Mouse (Mus musculus) retina, postnatal 7 days (tissue): ENCODE data around the gene S1pr4.

Experiments
- DNase-seq: peaks from one replicate; pipeline ENCODE4 v3.0.0-alpha.2; 2012; ENCODE audit warnings: low read depth, low spot score

Gene S1pr4

DNA sequence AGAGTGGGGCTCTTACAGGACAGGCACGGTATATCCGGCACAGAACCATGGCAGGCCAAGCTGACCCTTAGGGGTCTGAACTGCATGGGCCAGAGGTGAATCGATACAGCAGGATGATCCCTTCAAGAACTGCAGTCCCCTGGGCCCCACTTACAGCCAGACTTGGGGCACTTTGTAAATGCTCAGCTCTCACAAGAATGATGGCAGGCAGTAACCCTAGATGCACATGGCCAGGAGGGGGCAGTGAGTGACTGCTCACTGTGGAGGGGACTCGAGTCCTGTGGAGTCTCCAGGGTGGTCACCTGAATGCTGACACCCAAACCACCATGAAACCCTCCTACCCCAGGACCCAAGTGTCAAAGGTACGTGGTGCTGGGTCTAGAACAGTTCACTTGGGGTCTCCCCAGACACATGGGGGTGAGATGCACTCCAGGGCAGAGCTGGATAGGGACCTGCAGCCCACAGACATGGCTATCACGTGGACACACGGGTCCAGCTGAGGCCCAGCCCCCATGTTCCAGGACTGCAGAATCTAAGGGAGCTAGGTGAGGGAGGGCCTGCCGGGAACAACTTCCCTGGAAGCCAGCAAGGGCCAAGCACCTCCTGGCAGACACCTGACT, 6.2 kb downstream of the S1pr4 start:
- DNase-seq: no peak

DNA sequence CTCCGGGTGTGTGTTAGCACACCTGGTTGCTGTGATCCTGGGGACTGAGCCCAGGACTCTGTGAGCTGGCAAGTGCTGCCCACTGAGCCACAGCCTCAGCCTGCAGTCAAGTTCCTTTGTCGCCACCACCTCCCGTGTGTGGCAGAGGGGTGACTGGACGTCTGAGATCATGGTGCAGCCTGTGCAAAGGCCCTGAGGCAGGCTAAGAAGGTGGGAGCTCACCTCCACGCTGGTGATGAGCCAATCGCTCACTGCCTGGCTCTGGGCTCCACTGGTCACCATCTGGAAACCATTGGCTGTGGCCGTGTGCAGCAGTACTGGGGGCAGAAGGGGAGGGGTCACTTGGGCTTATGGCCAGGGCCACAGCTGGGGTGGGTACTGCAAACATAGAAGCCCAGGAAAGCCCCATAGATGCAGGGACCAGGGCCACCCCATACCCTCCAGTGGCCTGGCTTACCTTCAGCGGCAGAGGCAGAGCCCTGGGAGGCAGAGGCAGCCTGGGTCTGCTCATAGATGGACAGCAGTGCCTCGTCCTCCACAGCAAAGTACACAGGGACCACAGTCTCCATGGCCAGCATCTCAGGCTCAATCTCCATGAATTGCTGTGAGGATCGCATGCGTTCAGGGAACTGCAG, 7.2 kb downstream of the S1pr4 start:
- DNase-seq: no peak

DNA sequence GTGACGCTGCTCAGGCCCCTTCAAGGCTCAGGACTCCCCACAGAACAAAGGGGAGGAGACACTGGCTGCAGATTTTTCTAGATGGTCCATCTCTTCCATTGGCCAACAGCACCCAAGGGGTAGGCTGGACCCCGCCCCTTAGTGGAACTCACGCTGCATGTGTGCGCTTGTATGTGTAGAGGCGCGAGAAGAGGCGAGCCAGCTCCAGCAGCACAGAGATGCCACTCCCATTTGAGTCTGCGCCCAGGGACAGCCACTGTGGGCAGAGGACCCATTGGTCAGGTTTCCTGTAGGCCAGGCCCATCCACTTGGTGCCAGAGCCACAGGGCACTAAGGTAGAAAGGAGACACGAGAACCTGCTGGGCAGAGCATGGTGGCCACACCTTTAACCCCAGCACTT, 8.9 kb downstream of the S1pr4 start:
- no peak for DNase-seq

DNA sequence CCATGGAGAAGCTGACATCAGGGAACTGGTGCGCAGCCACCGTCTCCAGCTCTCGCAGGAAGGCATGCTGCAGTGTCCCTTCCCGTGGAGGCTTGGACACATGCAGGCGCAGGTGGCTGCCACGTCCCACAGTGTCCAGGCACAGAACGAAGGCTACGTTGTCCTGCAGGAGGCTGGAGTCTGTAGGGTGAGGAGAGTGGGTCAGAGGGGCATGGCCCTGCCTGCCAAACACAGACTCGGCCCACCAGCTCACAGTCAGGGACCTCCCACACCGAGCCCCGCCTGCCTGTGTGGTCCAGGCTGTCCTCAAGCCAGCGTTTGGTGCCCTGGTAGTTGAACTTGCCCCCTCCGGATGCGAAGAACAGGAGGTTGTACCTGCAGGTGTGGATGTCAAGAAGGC, 10.0 kb downstream of the S1pr4 start:
- DNase-seq: no peak

DNA sequence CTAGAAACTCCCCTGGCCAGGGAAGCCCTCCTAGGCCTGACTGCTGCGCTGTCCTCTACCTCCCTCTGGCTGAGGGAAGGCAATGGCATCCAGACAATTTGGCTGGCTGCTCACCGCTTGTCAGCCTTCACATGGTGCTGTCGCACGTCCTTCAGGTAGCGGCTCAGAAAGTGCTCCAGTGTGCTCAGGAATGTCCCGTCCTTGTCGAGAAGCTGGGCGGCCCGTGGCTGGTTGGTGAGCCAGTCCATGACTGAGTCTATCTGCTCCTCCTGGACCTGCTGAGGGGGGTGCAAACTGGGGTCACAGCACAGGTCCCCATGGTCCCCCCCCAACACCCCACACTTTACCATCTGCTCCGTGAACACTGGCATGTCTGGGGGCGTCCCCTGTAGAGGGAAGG, 11.9 kb downstream of the S1pr4 start:
- DNase-seq: no peak

DNA sequence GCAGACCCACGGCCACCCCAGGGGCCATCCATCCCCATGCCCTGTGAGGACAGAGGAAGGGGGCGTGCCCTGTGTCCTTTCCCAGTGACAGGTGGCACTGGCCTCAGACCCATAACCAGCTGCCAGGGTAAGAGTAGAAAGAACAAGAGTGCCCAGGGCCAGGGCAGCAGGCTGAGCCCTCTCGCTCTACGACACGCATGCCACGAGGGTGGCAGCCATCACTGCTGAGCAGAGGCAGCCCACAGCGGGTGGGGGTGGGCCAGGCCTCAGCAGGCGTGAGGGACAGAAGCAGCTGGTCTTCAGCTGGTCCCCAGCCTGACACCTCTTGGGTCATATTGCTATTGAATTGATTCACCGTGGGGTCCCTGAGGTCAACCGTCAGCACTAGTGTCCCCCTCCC, 13.4 kb downstream of the S1pr4 start:
- no peak for DNase-seq

DNA sequence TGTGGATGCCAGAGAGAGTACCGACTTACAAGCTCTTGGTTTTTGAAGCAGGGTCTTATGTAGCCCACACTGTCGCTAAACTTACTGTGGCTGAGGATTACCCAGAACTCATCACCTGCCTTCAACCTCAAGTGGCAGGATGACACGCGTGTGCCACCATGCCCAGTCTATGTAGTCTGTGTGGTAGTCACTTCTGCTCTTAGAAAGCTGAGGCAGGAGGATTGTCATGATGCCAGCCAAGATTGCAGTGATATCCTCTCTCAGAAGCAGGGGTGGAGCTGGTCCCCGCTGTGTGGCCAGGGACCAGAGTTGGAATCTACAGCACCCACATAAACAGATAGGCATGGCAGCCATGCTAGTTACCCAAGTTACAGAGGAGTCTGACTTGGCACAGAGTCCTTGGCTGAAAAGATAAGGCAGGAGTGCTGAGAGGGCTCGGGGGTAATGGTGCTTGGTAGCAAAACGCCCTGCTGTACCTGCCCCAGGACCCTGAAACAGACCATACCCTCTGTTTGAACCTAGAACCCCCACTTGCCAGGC, 14.4 kb downstream of the S1pr4 start:
- no peak for DNase-seq

DNA sequence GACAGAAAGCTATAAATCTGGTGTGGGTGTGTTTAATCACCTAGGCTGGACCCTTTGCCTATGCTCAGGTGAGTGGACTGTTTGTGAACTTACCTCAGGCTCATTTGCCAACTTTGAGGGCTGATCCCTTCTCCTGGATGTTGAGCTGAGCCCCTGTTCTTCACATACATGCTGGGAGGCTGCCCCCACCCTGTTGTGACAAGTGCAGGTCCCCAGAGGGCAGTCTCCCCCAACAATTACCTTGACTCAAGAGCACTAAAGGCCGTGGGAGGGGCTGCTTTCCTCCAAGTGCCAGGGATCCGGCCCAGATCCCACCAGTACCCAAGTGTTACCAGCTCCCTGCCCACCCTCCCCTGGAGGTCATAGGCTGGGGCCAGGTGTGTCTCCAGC, 14.9 kb downstream of the S1pr4 start:
- no peak for DNase-seq

DNA sequence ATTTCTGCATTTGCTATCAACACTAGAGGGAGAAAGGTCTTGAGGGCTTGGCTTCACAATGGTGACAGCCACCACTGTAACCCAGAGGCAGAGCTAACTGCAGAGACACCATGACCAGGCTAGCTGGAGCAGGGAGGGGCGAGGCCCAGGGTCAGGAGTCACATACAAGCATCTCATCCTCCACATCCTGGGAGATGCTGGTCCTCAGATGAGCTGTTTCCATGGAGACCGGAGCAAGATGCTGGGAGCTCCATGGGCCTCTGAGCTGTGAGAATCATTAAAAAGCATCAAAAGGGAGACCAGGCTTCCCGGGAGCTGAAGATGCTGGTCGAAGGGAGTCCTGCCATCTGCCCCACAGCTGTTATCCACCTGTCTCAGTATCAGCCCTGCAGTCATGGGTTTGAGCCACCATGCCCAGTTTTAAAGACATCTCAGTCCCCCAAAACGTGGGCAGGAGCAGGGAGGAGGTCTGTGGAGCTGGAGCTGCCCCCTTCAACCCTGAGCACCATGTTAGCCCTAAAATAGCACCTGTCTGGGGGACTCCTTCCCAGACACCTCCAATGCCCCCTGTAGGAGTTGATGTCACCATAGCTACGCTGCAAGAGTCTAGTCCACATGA, 15.4 kb downstream of the S1pr4 start:
- no peak for DNase-seq

DNA sequence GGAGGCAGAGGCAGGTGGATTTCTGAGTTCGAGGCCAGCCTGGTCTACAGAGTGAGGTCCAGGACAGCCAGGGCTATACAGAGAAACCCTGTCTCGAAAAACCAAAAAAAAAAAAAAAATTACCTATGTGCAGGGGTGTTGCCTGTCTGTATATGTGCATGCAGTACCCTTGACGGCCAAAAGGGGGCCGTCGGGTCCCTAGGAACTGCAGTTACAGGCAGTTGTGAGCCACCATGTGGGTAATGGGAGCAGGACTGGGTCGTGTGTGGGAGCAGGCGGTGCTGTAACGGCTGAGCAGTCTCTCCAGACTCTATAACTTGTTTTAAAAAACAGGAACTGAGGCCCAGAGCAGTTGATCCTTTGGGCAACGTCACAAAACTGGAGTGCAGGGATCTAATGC, 15.9 kb downstream of the S1pr4 start:
- DNase-seq: no peak

DNA sequence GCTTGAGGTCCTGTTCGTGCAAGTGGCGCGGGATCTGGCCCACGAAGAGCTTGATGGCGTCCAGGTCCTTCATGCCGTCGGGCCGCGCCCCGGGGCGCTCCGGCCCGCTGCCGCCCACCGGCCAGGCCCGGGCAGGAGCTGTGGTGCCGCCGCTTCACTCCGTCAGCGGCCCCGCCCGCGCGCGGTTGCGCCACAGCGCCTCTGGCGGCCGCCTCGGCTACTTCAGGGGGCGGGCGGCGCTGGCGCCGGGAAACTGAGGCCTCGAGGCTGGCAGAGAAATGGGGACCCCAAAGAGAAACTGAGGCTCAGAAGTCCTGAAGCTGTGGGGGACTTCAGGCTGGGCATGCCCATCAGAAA, 17.4 kb downstream of the S1pr4 start, which contains the start of gene Celf5:
Gene Celf5, minus strand, starts transcription at position 177 of the 357 bp plus-strand sequence.
- peak; percentile 42 for DNase-seq

DNA sequence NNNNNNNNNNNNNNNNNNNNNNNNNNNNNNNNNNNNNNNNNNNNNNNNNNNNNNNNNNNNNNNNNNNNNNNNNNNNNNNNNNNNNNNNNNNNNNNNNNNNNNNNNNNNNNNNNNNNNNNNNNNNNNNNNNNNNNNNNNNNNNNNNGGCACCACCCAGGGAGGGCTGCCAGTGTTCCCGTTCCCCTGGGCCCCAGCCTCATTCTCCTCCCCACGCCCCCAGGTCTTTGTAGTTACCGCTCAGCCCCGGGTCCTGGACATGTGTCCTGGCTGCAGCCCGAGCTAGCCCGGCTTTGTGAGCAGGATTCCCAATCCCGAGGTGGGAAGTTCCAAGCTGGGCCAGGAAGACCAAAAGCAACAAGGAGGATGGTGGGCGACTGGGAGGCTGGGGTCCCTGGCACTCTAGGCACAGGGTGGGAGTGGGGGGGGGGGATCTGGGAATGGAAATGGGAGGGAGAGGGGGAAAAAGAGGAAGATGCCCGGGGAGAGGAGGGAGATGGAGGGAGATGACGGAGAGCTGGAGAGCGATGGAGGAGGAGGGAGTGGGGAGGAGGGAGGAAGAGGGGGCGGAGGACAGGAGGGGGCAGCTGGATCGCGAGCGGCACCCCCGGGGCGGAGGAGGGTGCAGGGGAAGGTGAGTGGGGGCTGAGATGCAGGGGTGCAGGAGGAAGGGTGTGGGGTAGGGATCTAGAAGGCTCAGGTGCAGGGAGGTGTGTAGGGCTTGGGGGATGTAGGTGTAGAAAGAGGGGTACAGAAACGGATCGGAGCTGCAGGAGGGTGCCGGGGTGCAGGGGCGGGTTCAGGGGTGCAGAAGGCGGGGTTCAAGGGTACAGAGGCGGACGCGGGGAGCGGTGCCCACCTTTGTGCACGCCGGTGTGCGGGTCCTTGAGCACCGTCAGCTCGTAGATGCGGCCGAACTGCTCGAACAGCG, 18.1 kb downstream of the S1pr4 start:
- no peak for DNase-seq

DNA sequence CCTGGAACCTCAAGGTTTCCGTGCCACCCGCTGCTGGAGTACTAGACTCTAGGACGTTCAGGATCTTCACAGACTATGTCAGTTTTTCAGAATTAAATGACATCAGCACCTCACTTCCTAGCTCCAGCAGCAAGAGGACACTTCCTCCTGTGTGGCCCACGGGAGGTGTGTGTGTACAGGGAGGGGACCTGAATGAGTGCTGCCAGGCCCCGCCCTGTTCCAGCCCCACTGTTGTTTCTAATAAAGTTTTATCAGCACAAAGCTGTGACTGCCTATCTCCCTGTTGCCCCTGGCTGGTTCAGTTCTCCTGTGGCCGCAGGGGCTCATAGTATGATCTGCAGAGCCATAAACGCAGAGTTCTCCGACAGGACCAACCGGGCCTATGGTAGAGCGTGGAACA, 25.5 kb downstream of the S1pr4 start:
- DNase-seq: no peak

DNA sequence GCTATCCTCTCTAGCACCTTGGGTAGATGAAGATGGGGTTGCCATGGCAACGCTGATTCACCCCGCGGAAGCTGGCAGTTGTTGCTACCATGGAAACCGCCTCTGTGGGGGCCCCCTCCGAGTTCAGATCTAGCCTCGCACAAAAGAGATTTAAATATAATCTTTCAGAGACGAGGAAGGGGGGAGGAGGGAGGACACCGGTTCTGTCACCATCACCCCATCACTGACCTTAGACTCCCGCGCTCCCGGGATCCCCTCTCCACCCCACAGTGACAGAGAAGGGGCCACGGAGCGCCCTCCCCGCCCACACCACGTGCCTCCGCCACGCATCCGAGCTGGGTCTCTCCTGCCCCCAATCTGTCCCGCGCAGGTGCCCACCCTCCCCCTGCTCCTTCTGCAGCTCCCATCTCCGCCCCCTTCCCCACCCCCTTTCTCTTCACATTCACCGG, 26.9 kb downstream of the S1pr4 start:
- peak; percentile 42 for DNase-seq

DNA sequence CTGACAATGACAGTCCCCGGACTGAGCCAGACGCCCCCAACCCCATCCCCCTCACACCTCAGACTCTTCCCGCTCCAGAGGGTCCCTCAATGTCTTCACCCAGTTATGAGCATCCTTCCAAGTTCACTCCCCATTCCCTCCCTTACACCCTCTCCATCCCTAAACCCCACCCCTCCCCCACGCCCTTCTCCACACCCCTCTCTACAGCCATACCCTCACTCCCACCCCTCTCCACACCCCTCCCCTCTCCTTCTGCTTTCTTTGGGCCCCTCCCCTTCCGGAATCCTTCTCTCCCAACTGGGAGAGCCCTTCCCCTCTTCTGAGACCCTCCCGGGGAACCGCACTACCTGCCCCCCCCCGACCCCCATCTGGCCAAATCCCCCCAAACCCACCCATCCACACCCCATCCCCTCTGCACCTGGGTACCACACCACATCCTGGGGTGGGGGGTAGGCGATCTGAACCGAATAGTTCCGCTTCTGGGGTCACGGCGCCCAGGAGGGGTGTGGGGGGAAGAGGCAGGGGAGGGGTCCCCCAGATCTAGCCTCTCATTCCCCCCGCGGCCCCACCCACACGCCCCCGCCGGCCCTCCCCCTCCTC, 27.4 kb downstream of the S1pr4 start:
- DNase-seq: no peak

DNA sequence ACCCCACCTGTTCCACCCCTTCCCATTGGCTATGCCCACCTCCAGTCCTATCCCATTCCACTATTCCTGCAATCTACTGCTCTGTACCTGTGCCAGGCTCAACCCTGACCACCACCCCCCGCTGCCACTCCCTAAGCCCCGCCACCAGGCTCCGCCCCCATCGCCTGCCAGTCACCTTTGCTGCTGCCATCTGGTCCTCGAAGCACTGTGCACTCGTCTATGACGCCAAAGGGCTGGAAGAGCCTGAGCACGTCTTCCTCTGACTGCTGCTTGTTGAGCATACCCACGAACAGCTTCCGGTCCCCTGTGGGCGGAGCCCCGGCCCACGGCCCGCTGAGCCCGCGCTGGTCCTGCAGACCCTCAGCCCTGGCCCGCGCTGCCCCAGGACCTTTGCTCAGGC, 29.5 kb downstream of the S1pr4 start:
- DNase-seq: no peak

DNA sequence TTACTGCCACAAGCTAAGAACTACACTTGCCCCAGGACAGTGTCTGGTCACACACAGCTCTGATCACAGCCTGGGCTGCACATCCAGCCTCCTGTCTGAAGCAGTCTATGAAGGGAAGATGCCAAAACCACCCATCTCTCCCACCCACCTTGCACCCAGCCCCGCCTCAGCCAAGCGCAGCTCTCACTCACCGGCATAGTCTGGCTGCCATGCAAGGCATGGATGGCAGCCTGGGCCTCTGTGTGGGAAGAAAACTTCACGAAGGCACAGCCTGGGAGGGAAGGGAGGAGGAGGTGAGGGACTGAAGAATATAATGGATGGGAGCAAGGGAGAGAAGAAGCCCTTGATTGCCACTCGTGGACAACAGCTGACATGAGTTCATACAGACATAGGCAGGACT, 30.7 kb downstream of the S1pr4 start:
- no peak for DNase-seq

DNA sequence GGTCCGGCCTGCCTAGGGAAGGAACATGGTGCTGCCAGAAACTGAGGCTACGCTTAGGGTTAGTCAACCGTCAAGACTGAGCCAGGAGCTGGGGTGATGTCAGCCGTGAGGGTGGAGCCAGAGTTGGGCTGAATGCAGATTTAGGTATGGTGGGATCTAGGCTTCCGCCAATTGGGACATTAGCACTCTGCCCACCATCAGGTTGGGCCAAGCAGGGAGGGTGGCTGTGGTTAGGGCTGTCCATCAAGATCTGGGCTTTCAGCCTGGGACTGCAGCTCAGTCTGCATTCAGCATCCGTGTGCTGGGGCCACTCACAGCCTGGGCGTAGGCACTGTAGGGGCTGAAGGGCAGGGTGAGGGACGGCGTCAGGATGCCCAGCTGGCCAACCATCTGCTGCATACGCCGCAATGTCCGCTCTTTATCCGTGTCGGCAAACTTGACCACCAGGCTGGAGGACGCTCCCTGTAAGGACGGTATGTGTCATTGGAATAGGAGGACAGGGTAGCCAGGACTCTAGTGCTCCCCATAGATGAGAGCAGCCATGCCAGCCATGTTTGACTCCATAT, 32.2 kb downstream of the S1pr4 start:
- no peak for DNase-seq

DNA sequence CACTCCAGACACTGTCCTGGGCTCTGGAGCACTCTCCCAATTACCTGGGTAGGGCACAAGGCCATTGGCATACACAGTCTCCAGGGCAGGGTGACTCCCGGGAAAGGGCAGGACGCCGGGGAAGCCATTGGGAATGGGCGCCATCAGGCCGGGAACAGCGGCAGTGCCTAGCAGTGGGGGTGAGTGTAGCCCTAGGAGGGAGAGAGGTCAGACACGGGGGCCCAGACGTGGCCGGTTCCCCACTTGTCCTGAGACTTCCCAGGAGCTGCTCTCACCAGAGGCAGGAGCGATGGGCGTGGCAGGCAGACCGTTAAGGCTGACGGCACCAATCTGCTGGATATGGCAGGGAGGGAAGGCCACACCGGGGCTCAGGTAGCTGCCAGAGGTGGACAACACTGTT, 33.1 kb downstream of the S1pr4 start:
- DNase-seq: no peak

DNA sequence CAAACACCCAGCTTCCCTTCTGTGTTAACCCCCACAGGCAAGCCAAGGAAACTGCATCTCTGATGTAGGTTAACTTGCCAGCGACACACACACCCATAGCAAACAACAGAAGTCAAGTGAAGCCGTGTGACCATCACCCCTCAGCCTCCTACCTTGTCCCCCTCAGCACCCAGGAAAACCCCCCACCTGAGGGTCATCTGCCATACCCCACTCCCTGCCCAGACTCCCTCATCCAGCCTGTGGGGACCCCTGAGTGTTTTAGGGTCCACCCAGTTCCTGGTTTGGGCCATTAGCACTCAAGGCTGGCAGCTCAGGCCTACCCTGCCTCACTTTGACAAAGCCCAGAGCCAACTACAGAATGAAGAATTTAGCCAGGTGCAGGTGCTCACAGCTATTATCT, 33.9 kb downstream of the S1pr4 start:
- DNase-seq: no peak

DNA sequence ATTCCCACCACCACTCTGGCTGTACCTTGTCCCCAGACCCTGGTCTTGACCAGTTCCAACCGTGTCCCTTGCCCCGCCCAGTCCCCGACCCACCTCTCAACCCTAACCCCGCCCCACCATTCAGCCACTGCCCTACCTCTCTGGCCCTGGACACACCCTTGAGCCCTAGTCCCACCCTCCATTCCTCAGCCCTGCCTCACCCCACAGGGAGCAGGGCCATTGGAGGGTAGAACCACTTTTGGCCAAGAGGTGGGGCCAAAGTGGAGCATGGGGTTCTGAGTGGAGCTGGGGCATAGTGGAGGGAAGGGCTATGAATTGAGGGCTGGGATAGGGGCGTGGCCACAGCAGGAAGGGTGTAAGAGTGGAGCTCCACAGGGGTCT, 34.7 kb downstream of the S1pr4 start:
- no peak for DNase-seq
